Mouse (Mus musculus) cerebellum, adult 11 months (tissue): ENCODE results near the gene Uck1.

ENCODE experiments used
- DNase-seq: peaks from one replicate; pipeline ENCODE4 v3.0.0; 2022

The Uck1 gene

GRCm38 (mm10) chr2:32258887-32259533 lies 949 bp downstream of the Uck1 start:
- no peak for DNase-seq

GRCm38 (mm10) chr2:32256273-32256672 lies 3.7 kb downstream of the Uck1 start:
- DNase-seq = no peak

GRCm38 (mm10) chr2:32254563-32254962 lies 5.4 kb downstream of the Uck1 start:
- DNase-seq = no peak

GRCm38 (mm10) chr2:32253352-32253751 lies 6.6 kb downstream of the Uck1 start:
- DNase-seq = no peak

- DNase-seq = no peak
Observed at GRCm38 (mm10) chr2:32252658-32253057, 7.3 kb downstream of the Uck1 start.

- DNase-seq = no peak
Observed at GRCm38 (mm10) chr2:32251791-32252527, 8.0 kb downstream of the Uck1 start.

GRCm38 (mm10) chr2:32248377-32249361 lies 11.3 kb downstream of the Uck1 start:
- no peak for DNase-seq

- DNase-seq = no peak
Observed at GRCm38 (mm10) chr2:32246741-32247140, 13.2 kb downstream of the Uck1 start.

GRCm38 (mm10) chr2:32242986-32243385 lies 17.0 kb downstream of the Uck1 start:
- DNase-seq = no peak

- no peak for DNase-seq
Observed at GRCm38 (mm10) chr2:32240591-32240990, 19.4 kb downstream of the Uck1 start.

GRCm38 (mm10) chr2:32238708-32239435 lies 21.1 kb downstream of the Uck1 start:
- DNase-seq = no peak

GRCm38 (mm10) chr2:32237571-32237970 lies 22.4 kb downstream of the Uck1 start:
- no peak for DNase-seq

GRCm38 (mm10) chr2:32236760-32237487 lies 23.0 kb downstream of the Uck1 start:
- DNase-seq = peak; percentile 56

GRCm38 (mm10) chr2:32235886-32236759 lies 23.8 kb downstream of the Uck1 start, which contains the start of gene Pomt1:
TSS of gene Pomt1 (plus strand) at chr2:32236590.
- peak; percentile 91 for DNase-seq

GRCm38 (mm10) chr2:32235433-32235832 lies 24.5 kb downstream of the Uck1 start:
- no peak for DNase-seq

- DNase-seq = no peak
Observed at GRCm38 (mm10) chr2:32222057-32222456, 37.9 kb downstream of the Uck1 start.

GRCm38 (mm10) chr2:32221577-32221976 lies 38.4 kb downstream of the Uck1 start:
- no peak for DNase-seq

- no peak for DNase-seq
Observed at GRCm38 (mm10) chr2:32220969-32221368, 39.0 kb downstream of the Uck1 start.

- no peak for DNase-seq
Observed at GRCm38 (mm10) chr2:32220021-32220420, 39.9 kb downstream of the Uck1 start.

- DNase-seq = no peak
Observed at GRCm38 (mm10) chr2:32219501-32219900, 40.5 kb downstream of the Uck1 start.
